Mouse (Mus musculus): Measurements from ENCODE around the gene Spindoc.

GRCm38 (mm10) chr19:7415916-7416833 lies 33.4 kb upstream of the Spindoc start:
- no peak for TF ChIP-seq POLR2A (IDR thresholded peaks at IDR 0.05; ENCODE audit: low read depth, low read length)
- TF ChIP-seq CTCF (IDR thresholded peaks at IDR 0.05; ENCODE audit: extremely low read depth, insufficient read depth, insufficient read length, insufficient replicate concordance) = no peak

Measured in spleen, adult 2 months (tissue).